Mouse (Mus musculus): ENCODE measurements at regions not wholly inside any gene's neighbourhood (a gene's known extent, or its start where the extent isn't known, plus 50 kb on each side); places are given as distances from the start of the nearest gene placed in this dataset.

- no peak overlapping the region for H3K27ac ChIP-seq (ENCODE audit: insufficient read depth, low read depth, low read length)
- no peaks in the 10 kb centered on the region for H3K27me3 ChIP-seq (replicated peaks; ENCODE audit: control insufficient read depth, insufficient read depth, low read length)
- H3K4me1 ChIP-seq (ENCODE audit: control insufficient read depth, insufficient read depth, low read length): no peaks in the 10 kb centered on the region
- DNase-seq: no peak
- WGBS: 72% methylated on average over 8 of the region's 8 CpGs
- no peaks in the 10 kb centered on the region for H3K36me3 ChIP-seq (ENCODE audit: control insufficient read depth, insufficient read depth, low read length)
- no peak overlapping the region for H3K4me3 ChIP-seq (ENCODE audit: insufficient read depth, low read depth, low read length)
- TF ChIP-seq CTCF (conservative IDR thresholded peaks at IDR 0.05; ENCODE audit: insufficient read depth, insufficient read length, low read depth, low read length): no peak
- TF ChIP-seq POLR2A (IDR thresholded peaks at IDR 0.05; ENCODE audit: low read depth, low read length): no peak
Observed at GRCm38 (mm10) chr17:42190206-42190902, 125.4 kb upstream of the Ptchd4 start.

Data from kidney, adult 2 months (tissue).